Mouse (Mus musculus): ENCODE results near the gene Ccdc184. TPM values are rescaled to one million over a fixed set of nuclear protein-coding genes. Genes with fewer than 3 reads are reported as not detected.
A peak's percentile ranks its signal among the peaks of the same experiment; 100 is the strongest.

Gene Ccdc184
- polyA plus RNA-seq (2014; fragmentation: Nextera tagmentation; extraction: Ambion mirVana) = 12.7 TPM in 2 replicates

DNA sequence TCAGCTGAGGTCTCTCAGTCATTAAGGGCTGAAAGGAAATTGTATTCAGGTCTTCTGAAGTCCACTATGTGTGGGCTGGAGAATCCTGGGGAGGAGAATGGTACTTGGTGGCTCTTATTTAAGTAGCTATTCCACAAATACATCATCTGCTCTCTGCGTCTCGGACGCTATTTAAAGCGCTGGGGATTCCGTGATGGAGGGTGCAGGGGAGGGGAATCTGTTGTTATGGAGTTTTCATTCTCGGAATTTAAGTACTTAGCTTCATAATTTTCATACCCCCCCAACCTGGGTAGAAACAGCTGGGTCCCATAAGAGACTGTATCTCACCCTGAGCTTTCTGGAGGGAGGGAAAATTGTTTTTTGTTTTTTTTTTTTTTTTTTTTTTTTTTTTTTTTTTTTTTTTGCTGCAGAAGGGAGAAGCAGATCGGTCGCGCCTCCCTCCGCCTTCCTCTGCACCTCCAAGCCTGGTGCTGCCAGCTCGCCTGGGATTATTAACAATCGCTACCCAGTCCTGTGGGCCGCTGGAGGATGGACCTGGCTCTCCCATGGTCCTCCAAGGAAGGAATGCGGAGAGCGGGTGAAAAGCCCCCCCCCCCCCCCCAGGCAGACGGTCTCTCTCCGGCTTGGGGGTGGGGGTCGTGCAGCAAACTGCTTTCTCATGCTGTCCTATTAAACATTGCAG lies at the start of gene Ccdc184:
Ccdc184 (plus strand) TSS at position 196 of the 682 bp plus-strand sequence.
- peak within 1 kb of the TSS; percentile 63 for H3K4me2 ChIP-seq
- peak within 1 kb of the TSS; percentile 45 for H3K4me3 ChIP-seq (ENCODE audit: low read depth, low read length)
- no peaks in the 10 kb centered on the region for H3K9me3 ChIP-seq (ENCODE audit: control insufficient read depth, low read length)
- H3K9ac ChIP-seq (ENCODE audit: low read length) = peak within 1 kb of the TSS; percentile 58
- ATAC-seq (ENCODE audit: low FRiP score) (peak; percentile 75), DNase-seq (ENCODE audit: low spot score, missing footprints) (peak; percentile 88)
- H3K27ac ChIP-seq (ENCODE audit: low read depth, low read length) = peak within 1 kb of the TSS; percentile 85
- H3K27me3 ChIP-seq (ENCODE audit: control insufficient read depth, insufficient read depth, low read length) = peaks cover 29% of the 10 kb centered on the region
- no peaks in the 10 kb centered on the region for H3K36me3 ChIP-seq (ENCODE audit: control insufficient read depth, insufficient read depth, low read length)
- peaks cover 5% of the 10 kb centered on the region for H3K4me1 ChIP-seq (ENCODE audit: control insufficient read depth, insufficient read depth, low read length)
- WGBS = 1% methylated on average over 18 of the region's 18 CpGs

GRCm38 (mm10) chr15:98119363-98119762 lies 47.6 kb upstream of the Ccdc184 start:
- no peaks in the 10 kb centered on the region for H3K4me1 ChIP-seq (ENCODE audit: control insufficient read depth, insufficient read depth, low read length)
- H3K9me3 ChIP-seq (ENCODE audit: control insufficient read depth, low read length) = no peaks in the 10 kb centered on the region
- DNase-seq (ENCODE audit: low spot score, missing footprints) (no peak), ATAC-seq (ENCODE audit: low FRiP score) (no peak)
- 88% methylated on average over 12 of the region's 12 CpGs for WGBS
- H3K4me3 ChIP-seq (ENCODE audit: low read depth, low read length) = no peak overlapping the region
- H3K27ac ChIP-seq (ENCODE audit: low read depth, low read length) = no peak overlapping the region
- no peaks in the 10 kb centered on the region for H3K27me3 ChIP-seq (ENCODE audit: control insufficient read depth, insufficient read depth, low read length)
- H3K9ac ChIP-seq (ENCODE audit: low read length) = no peak overlapping the region
- H3K4me2 ChIP-seq = no peak overlapping the region
- H3K36me3 ChIP-seq (ENCODE audit: control insufficient read depth, insufficient read depth, low read length) = peaks cover 9% of the 10 kb centered on the region; the same call in 1 of the 2 replicates

DNA sequence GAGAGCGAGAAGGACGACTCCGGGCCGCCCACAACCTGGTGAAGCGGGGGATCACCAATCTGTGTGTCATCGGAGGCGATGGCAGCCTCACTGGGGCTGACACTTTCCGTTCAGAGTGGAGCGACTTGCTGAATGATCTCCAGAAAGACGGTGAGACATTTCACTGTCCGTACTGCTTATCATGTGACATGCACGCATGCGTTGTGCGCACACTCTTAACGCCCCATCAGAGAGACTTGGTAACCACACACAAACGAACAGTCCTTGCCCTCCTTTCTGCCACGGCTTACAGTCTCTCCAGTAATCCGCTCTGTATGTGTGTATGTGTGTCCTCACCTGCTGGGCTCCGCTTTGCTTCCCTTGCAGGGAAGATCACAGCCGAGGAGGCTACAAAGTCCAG lies 46.1 kb upstream of the Ccdc184 start:
- no peaks in the 10 kb centered on the region for H3K4me1 ChIP-seq (ENCODE audit: control insufficient read depth, insufficient read depth, low read length)
- 97% methylated on average over 20 of the region's 20 CpGs for WGBS
- no peak for ATAC-seq (ENCODE audit: low FRiP score)

GRCm38 (mm10) chr15:98131001-98131400 lies 36.0 kb upstream of the Ccdc184 start:
- no peak for ATAC-seq (ENCODE audit: low FRiP score)
- no peaks in the 10 kb centered on the region for H3K4me1 ChIP-seq (ENCODE audit: control insufficient read depth, insufficient read depth, low read length)
- H3K4me2 ChIP-seq = no peak overlapping the region
- no peak for DNase-seq (ENCODE audit: low spot score, missing footprints)
- H3K9ac ChIP-seq (ENCODE audit: low read length) = no peak overlapping the region
- no peaks in the 10 kb centered on the region for H3K27me3 ChIP-seq (ENCODE audit: control insufficient read depth, insufficient read depth, low read length)
- WGBS = 92% methylated on average over 4 of the region's 4 CpGs
- no peaks in the 10 kb centered on the region for H3K9me3 ChIP-seq (ENCODE audit: control insufficient read depth, low read length)
- no peak overlapping the region for H3K4me3 ChIP-seq (ENCODE audit: low read depth, low read length)
- H3K27ac ChIP-seq (ENCODE audit: low read depth, low read length) = no peak overlapping the region
- peaks cover 6% of the 10 kb centered on the region; the same call in 1 of the 2 replicates for H3K36me3 ChIP-seq (ENCODE audit: control insufficient read depth, insufficient read depth, low read length)

More for the DNA sequence above, 46.1 kb upstream of the Ccdc184 start:
- Histone ChIP-seq H3K4me3 (ENCODE audit: low read depth, low read length) (no peak overlapping the region), H3K27me3 (ENCODE audit: control insufficient read depth, insufficient read depth, low read length) (no peaks in the 10 kb centered on the region), H3K4me2 (no peak overlapping the region), H3K36me3 (ENCODE audit: control insufficient read depth, insufficient read depth, low read length) (peaks cover 9% of the 10 kb centered on the region; the same call in 1 of the 2 replicates), H3K9ac (ENCODE audit: low read length) (no peak overlapping the region), H3K27ac (ENCODE audit: low read depth, low read length) (no peak overlapping the region), H3K9me3 (ENCODE audit: control insufficient read depth, low read length) (no peaks in the 10 kb centered on the region)
- DNase-seq (ENCODE audit: low spot score, missing footprints) = no peak

- DNase-seq (ENCODE audit: low spot score, missing footprints) (no peak), ATAC-seq (ENCODE audit: low FRiP score) (no peak)
- Histone ChIP-seq H3K4me1 (ENCODE audit: control insufficient read depth, insufficient read depth, low read length) (no peaks in the 10 kb centered on the region), H3K9me3 (ENCODE audit: control insufficient read depth, low read length) (no peaks in the 10 kb centered on the region), H3K27me3 (ENCODE audit: control insufficient read depth, insufficient read depth, low read length) (no peaks in the 10 kb centered on the region), H3K4me2 (no peak overlapping the region), H3K27ac (ENCODE audit: low read depth, low read length) (no peak overlapping the region), H3K36me3 (ENCODE audit: control insufficient read depth, insufficient read depth, low read length) (peaks cover 6% of the 10 kb centered on the region), H3K9ac (ENCODE audit: low read length) (no peak overlapping the region), H3K4me3 (ENCODE audit: low read depth, low read length) (no peak overlapping the region)
- WGBS = 90% methylated on average over 7 of the region's 7 CpGs
Observed at GRCm38 (mm10) chr15:98131451-98131850, 35.5 kb upstream of the Ccdc184 start.

DNA sequence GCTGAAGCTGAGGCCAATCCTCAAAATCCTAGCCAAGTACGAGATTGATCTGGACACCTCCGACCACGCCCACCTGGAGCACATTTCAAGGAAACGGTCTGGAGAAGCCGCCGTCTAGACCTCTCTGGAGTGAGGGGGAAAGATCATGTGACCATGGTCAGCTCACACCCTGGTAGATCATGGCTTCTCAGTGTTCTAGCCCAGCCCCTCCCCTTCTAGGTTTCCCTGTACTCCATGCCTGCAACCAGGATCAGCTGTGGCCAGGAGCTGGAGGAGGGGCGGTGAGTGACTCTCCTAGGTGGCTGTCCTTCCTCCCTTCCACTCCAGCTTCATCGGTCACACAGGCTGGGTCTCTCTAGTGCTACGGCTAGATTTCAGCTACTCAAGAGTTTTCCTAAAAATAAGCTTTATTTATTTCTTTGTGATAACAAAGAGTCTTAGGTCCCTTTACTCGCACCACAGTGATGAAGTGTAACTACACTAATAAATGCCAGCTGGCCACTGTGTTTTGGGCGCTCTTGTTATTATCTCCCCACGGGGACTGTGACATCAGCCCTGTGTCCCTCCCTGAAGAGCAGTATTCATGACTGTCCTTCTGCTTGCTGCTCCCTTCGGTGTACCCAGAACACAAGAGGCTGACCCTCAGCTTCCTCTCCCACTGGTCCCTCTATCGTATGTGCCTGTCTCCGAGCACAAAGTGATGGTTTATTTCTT lies 34.9 kb upstream of the Ccdc184 start:
- H3K27ac ChIP-seq (ENCODE audit: low read depth, low read length) = no peak overlapping the region
- no peak overlapping the region for H3K9ac ChIP-seq (ENCODE audit: low read length)
- ATAC-seq (ENCODE audit: low FRiP score) = no peak
- no peak overlapping the region for H3K4me3 ChIP-seq (ENCODE audit: low read depth, low read length)
- no peaks in the 10 kb centered on the region for H3K27me3 ChIP-seq (ENCODE audit: control insufficient read depth, insufficient read depth, low read length)
- H3K4me2 ChIP-seq = no peak overlapping the region
- no peaks in the 10 kb centered on the region for H3K4me1 ChIP-seq (ENCODE audit: control insufficient read depth, insufficient read depth, low read length)
- no peak for DNase-seq (ENCODE audit: low spot score, missing footprints)
- no peaks in the 10 kb centered on the region for H3K9me3 ChIP-seq (ENCODE audit: control insufficient read depth, low read length)
- WGBS = 88% methylated on average over 15 of the region's 15 CpGs
- H3K36me3 ChIP-seq (ENCODE audit: control insufficient read depth, insufficient read depth, low read length) = peaks cover 6% of the 10 kb centered on the region

GRCm38 (mm10) chr15:98133471-98133870 lies 33.5 kb upstream of the Ccdc184 start:
- no peaks in the 10 kb centered on the region for H3K27me3 ChIP-seq (ENCODE audit: control insufficient read depth, insufficient read depth, low read length)

DNA sequence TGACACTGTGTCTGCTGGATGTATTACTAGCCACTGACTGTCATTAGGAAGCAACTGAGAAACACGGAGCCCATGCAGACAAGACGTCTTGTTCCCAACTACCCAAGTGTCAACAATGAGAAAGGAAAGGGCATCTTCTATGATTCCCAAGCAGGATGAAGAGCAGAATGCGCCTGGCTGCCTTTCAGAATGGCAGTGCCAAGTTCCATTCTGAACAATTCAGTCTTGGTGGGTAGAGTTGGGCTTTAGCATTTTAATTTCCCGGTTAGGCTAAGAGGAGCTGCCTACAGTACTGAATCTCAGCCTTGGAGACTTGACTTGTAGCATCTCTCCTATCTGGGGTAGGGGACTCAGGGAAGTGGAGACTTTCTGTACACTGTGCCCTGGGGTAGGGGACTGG lies 32.9 kb upstream of the Ccdc184 start:
- no peak for DNase-seq (ENCODE audit: low spot score, missing footprints)
- WGBS = 93% methylated on average over 4 of the region's 4 CpGs
- Histone ChIP-seq H3K27ac (ENCODE audit: low read depth, low read length) (no peak overlapping the region), H3K9me3 (ENCODE audit: control insufficient read depth, low read length) (no peaks in the 10 kb centered on the region), H3K4me1 (ENCODE audit: control insufficient read depth, insufficient read depth, low read length) (no peaks in the 10 kb centered on the region), H3K4me2 (no peak overlapping the region), H3K9ac (ENCODE audit: low read length) (no peak overlapping the region), H3K4me3 (ENCODE audit: low read depth, low read length) (no peak overlapping the region), H3K27me3 (ENCODE audit: control insufficient read depth, insufficient read depth, low read length) (no peaks in the 10 kb centered on the region), H3K36me3 (ENCODE audit: control insufficient read depth, insufficient read depth, low read length) (peaks cover 6% of the 10 kb centered on the region)
- no peak for ATAC-seq (ENCODE audit: low FRiP score)

More at GRCm38 (mm10) chr15:98133471-98133870, 33.5 kb upstream of the Ccdc184 start:
- Histone ChIP-seq H3K9ac (ENCODE audit: low read length) (no peak overlapping the region), H3K4me3 (ENCODE audit: low read depth, low read length) (no peak overlapping the region), H3K9me3 (ENCODE audit: control insufficient read depth, low read length) (no peaks in the 10 kb centered on the region), H3K4me1 (ENCODE audit: control insufficient read depth, insufficient read depth, low read length) (no peaks in the 10 kb centered on the region), H3K36me3 (ENCODE audit: control insufficient read depth, insufficient read depth, low read length) (peaks cover 6% of the 10 kb centered on the region), H3K4me2 (no peak overlapping the region), H3K27ac (ENCODE audit: low read depth, low read length) (no peak overlapping the region)
- ATAC-seq (ENCODE audit: low FRiP score) = no peak
- no peak for DNase-seq (ENCODE audit: low spot score, missing footprints)
- WGBS = 86% methylated on average over 3 of the region's 3 CpGs

DNA sequence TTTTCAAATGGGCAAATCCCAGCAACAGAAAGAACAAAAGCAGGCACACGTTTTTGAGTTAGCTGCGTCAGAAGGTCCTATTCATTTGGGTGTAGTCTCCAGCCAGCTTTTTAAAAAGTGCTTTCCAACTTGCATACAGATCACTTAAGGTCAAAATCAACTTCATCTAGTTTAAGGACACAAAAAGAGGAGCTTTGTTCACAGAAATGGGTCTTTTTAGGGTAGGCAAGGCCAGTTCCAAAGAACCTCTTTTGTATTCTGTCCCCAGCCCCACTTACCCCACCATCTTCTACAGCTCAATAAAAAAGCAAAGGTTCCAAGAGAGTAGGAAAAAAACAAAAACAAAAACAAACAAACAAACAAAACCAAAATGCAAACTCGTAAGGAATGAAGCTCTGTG lies 32.3 kb upstream of the Ccdc184 start:
- no peaks in the 10 kb centered on the region for H3K9me3 ChIP-seq (ENCODE audit: control insufficient read depth, low read length)
- ATAC-seq (ENCODE audit: low FRiP score) (no peak), DNase-seq (ENCODE audit: low spot score, missing footprints) (no peak)
- no peaks in the 10 kb centered on the region for H3K4me1 ChIP-seq (ENCODE audit: control insufficient read depth, insufficient read depth, low read length)
- no peak overlapping the region for H3K4me3 ChIP-seq (ENCODE audit: low read depth, low read length)
- WGBS = 82% methylated on average over 3 of the region's 3 CpGs
- H3K27ac ChIP-seq (ENCODE audit: low read depth, low read length) = no peak overlapping the region
- H3K27me3 ChIP-seq (ENCODE audit: control insufficient read depth, insufficient read depth, low read length) = no peaks in the 10 kb centered on the region
- no peak overlapping the region for H3K9ac ChIP-seq (ENCODE audit: low read length)
- H3K36me3 ChIP-seq (ENCODE audit: control insufficient read depth, insufficient read depth, low read length) = peaks cover 9% of the 10 kb centered on the region
- no peak overlapping the region for H3K4me2 ChIP-seq
